Comparison of ENCODE assay signal across 22 mouse cellular contexts in the genomic region with DNA sequence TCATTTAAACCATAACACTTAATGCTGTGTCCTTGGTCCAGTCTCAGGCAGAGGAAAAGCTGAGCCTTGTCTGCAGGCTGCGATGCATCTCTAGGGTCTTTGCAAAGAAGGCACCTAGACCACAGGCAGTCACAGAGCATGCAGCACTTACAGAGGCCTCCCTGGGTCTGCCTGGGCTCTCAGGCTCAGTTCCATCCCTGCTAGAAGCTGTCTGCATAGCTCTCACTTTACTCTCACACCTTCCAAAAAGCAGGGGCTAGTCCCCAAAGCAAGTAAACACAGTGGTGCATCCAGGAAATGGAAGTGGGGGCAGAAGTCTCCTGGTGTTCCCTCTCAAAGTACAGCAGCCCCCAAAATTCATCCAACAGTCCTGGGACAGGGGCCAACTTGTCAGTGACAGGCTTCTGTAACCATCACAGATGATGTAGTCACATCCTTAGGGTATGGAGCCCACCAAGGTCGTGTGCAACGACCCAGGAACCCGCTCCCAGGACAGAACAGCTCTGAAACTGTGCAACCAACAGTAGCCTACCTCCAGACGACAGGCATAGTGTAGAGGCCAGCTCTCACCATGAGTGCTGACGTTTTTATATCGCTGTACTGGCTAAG.
DNase-seq lines count a peak whose midpoint lies in the region; ATAC-seq and TF ChIP-seq lines count a peak whose summit lies in the region.
"Had no signal": no experiment of that assay in that cellular context is flagged by ENCODE, and none has a peak within 500 bp of the region (broad histone marks: within the 10 kb centered on the region; RNA-seq: fewer than 3 reads in every experiment).

No protein-coding gene starts in this region.

- peaks cover 51% of the 10 kb centered on the region for H3K4me1 ChIP-seq in hindbrain, embryonic 10.5 days (replicated peaks)
- peaks cover 12% of the 10 kb centered on the region; the same call in 1 of the 2 replicates for H3K4me1 ChIP-seq in hindbrain, embryonic 14.5 days (replicated peaks; ENCODE audit: control insufficient read depth, insufficient read depth, low read length)
- H3K4me1 ChIP-seq in lung, embryonic 15.5 days: peaks cover 27% of the 10 kb centered on the region; the same call in 1 of the 2 replicates
- no peaks in the 10 kb centered on the region for H3K4me1 ChIP-seq in stomach, embryonic 16.5 days (ENCODE audit: control insufficient read depth, insufficient read depth, low read length)
- H3K4me1 ChIP-seq in stomach, postnatal 0 days (replicated peaks; ENCODE audit: control insufficient read depth, insufficient read depth): no peaks in the 10 kb centered on the region

- WGBS in hindbrain, embryonic 10.5 days: 70% methylated on average over 7 of the region's 7 CpGs
- 72% methylated on average over 7 of the region's 7 CpGs for WGBS in hindbrain, embryonic 14.5 days
- WGBS in lung, embryonic 15.5 days: 40% methylated on average over 7 of the region's 7 CpGs
- WGBS in stomach, embryonic 16.5 days: 61% methylated on average over 7 of the region's 7 CpGs
- WGBS in stomach, postnatal 0 days: 63% methylated on average over 7 of the region's 7 CpGs

- no peak for TF ChIP-seq CTCF in stomach, postnatal 0 days (IDR thresholded peaks at IDR 0.05; ENCODE audit: low read depth)

- peak overlapping the region; percentile 37 for H3K27ac ChIP-seq in hindbrain, embryonic 10.5 days
- no peak overlapping the region for H3K27ac ChIP-seq in hindbrain, embryonic 14.5 days
- H3K27ac ChIP-seq in lung, embryonic 15.5 days: peak overlapping the region; percentile 18; the same call in 1 of the 2 replicates
- H3K27ac ChIP-seq in stomach, embryonic 16.5 days (ENCODE audit: low read length): no peak overlapping the region
- no peak overlapping the region for H3K27ac ChIP-seq in stomach, postnatal 0 days (replicated peaks)
- H3K27ac ChIP-seq: embryonic facial prominence, embryonic 15.5 days; forebrain, embryonic 10.5 days; gastrocnemius, adult 2 months; heart, embryonic 13.5 days had no signal

- no peak for ATAC-seq in hindbrain, embryonic 14.5 days (ENCODE audit: low FRiP score)
- peak; percentile 72 for ATAC-seq in lung, embryonic 15.5 days (ENCODE audit: borderline replicate concordance, extremely low read depth, low FRiP score, low TSS enrichment)
- ATAC-seq in stomach, embryonic 16.5 days (ENCODE audit: insufficient read depth, low FRiP score): no peak
- no peak for ATAC-seq in stomach, postnatal 0 days (ENCODE audit: low FRiP score, low TSS enrichment)
- ATAC-seq: activated CD4-positive, CD25-positive, alpha-beta regulatory T cell, adult 4 months; forebrain, embryonic 14.5 days; hindbrain, embryonic 16.5 days; Patski had no signal

- H3K9me3 ChIP-seq in hindbrain, embryonic 10.5 days: no peaks in the 10 kb centered on the region
- no peaks in the 10 kb centered on the region for H3K9me3 ChIP-seq in hindbrain, embryonic 14.5 days (ENCODE audit: control insufficient read depth, low read length)
- no peaks in the 10 kb centered on the region for H3K9me3 ChIP-seq in lung, embryonic 15.5 days
- H3K9me3 ChIP-seq in stomach, embryonic 16.5 days (replicated peaks; ENCODE audit: control insufficient read depth, low read length): no peaks in the 10 kb centered on the region
- H3K9me3 ChIP-seq in stomach, postnatal 0 days (ENCODE audit: control insufficient read depth, low read length): no peaks in the 10 kb centered on the region
- H3K9me3 ChIP-seq: embryonic facial prominence, embryonic 15.5 days; forebrain, embryonic 10.5 days; heart, embryonic 13.5 days had no signal

- no peak for DNase-seq in hindbrain, embryonic 10.5 days (ENCODE audit: low spot score)
- DNase-seq in hindbrain, embryonic 14.5 days (ENCODE audit: low spot score): no peak
- DNase-seq in lung, postnatal 14 days: no peak
- no peak for DNase-seq in stomach, postnatal 0 days (ENCODE audit: low spot score)
- DNase-seq: adrenal gland, adult 2 months; adrenal gland, postnatal 25 days; cerebellum, adult 18-20 months; cerebellum, postnatal 10 days; embryo, embryonic 11 days; gastrocnemius, adult 2 months; gastrocnemius, postnatal 25 days; heart, postnatal 4 days had no signal

- H3K36me3 ChIP-seq in hindbrain, embryonic 10.5 days: no peaks in the 10 kb centered on the region
- no peaks in the 10 kb centered on the region for H3K36me3 ChIP-seq in hindbrain, embryonic 14.5 days (replicated peaks; ENCODE audit: control insufficient read depth, insufficient read depth)
- H3K36me3 ChIP-seq in lung, embryonic 15.5 days: no peaks in the 10 kb centered on the region
- no peaks in the 10 kb centered on the region for H3K36me3 ChIP-seq in stomach, embryonic 16.5 days (ENCODE audit: control insufficient read depth, insufficient read depth, low read length)
- H3K36me3 ChIP-seq in stomach, postnatal 0 days (ENCODE audit: control insufficient read depth, insufficient read depth, low read length): no peaks in the 10 kb centered on the region
- H3K36me3 ChIP-seq: embryonic facial prominence, embryonic 15.5 days; forebrain, embryonic 10.5 days; heart, embryonic 13.5 days had no signal

- no peak overlapping the region for H3K4me2 ChIP-seq in hindbrain, embryonic 14.5 days (replicated peaks)
- H3K4me2 ChIP-seq in lung, embryonic 15.5 days: no peak overlapping the region
- no peak overlapping the region for H3K4me2 ChIP-seq in stomach, embryonic 16.5 days (ENCODE audit: low read depth, low read length)
- no peak overlapping the region for H3K4me2 ChIP-seq in stomach, postnatal 0 days (replicated peaks; ENCODE audit: low read depth)
- H3K4me2 ChIP-seq: embryonic facial prominence, embryonic 15.5 days; heart, embryonic 13.5 days had no signal

- no peak overlapping the region for H3K4me3 ChIP-seq in hindbrain, embryonic 10.5 days
- H3K4me3 ChIP-seq in hindbrain, embryonic 14.5 days (replicated peaks; ENCODE audit: low read length): no peak overlapping the region
- no peak overlapping the region for H3K4me3 ChIP-seq in lung, embryonic 15.5 days
- H3K4me3 ChIP-seq in stomach, embryonic 16.5 days (replicated peaks; ENCODE audit: low read length): no peak overlapping the region
- H3K4me3 ChIP-seq in stomach, postnatal 0 days (ENCODE audit: low read depth, low read length): no peak overlapping the region
- H3K4me3 ChIP-seq: embryonic facial prominence, embryonic 15.5 days; erythroblast, embryonic 14.5 days; forebrain, embryonic 10.5 days; gastrocnemius, adult 2 months; heart, embryonic 13.5 days had no signal

- H3K27me3 ChIP-seq in hindbrain, embryonic 10.5 days (ENCODE audit: insufficient read depth, poor library complexity, severe bottlenecking): no peaks in the 10 kb centered on the region
- H3K27me3 ChIP-seq in hindbrain, embryonic 14.5 days (ENCODE audit: control insufficient read depth, insufficient read depth, low read length): no peaks in the 10 kb centered on the region
- H3K27me3 ChIP-seq in lung, embryonic 15.5 days: no peaks in the 10 kb centered on the region
- H3K27me3 ChIP-seq in stomach, embryonic 16.5 days (ENCODE audit: control insufficient read depth, insufficient read depth, low read length): no peaks in the 10 kb centered on the region
- no peaks in the 10 kb centered on the region for H3K27me3 ChIP-seq in stomach, postnatal 0 days (ENCODE audit: control insufficient read depth, insufficient read depth, low read length)
- H3K27me3 ChIP-seq: embryonic facial prominence, embryonic 15.5 days; Patski had no signal

- TF ChIP-seq EP300 in stomach, postnatal 0 days (optimal IDR thresholded peaks at IDR 0.05): no peak

- no peak overlapping the region for H3K9ac ChIP-seq in hindbrain, embryonic 14.5 days
- H3K9ac ChIP-seq in lung, embryonic 15.5 days: no peak overlapping the region
- H3K9ac ChIP-seq in stomach, embryonic 16.5 days (ENCODE audit: low read length): 0 out of 2 replicates have a peak overlapping the region, but pooled peaks have one; percentile 8
- no peak overlapping the region for H3K9ac ChIP-seq in stomach, postnatal 0 days (ENCODE audit: low read length)
- H3K9ac ChIP-seq: embryonic facial prominence, embryonic 15.5 days; heart, embryonic 13.5 days had no signal

Comparison
In these comparisons a context has a peak if more than half of its experiments do, and no peak if none do; other contexts are left out.
1. H3K27ac ChIP-seq: peak in hindbrain, embryonic 10.5 days (single experiment) and lung, embryonic 15.5 days (single experiment); none in hindbrain, embryonic 14.5 days (single experiment), stomach, embryonic 16.5 days (single experiment) and stomach, postnatal 0 days (single experiment).